Mouse (Mus musculus) forebrain, embryonic 11.5 days (tissue): ENCODE results near the gene Slc39a7. TPM values are rescaled to one million over a fixed set of nuclear protein-coding genes. Genes with fewer than 3 reads are reported as not detected.
A peak's percentile ranks its signal among the peaks of the same experiment; 100 is the strongest.
"Not testable (repeated sequence)": the region's sequence is repeated elsewhere in the genome, so short reads cannot be mapped to it uniquely, and the experiment has no call there.

Experiments used
- ATAC-seq: fragments of 200-750 bp; cut with Nextera tagmentation; replicated peaks from 2 replicates; pipeline ENCODE4 v1.8.0; 2017; ENCODE audit warnings: moderate TSS enrichment; ENCODE audit not compliant: low FRiP score
- DNase-seq: peaks from one replicate; pipeline ENCODE4 v3.0.0-alpha.2; 2017; ENCODE audit warnings: low spot score
- H3K27ac ChIP-seq: fragments of 300-500 bp; sonication (generic); 2 replicates; pipeline ENCODE4 v1.5.1; 2014; ENCODE audit warnings: low read depth, low read length
- H3K27me3 ChIP-seq: fragments of 300-500 bp; sonication (generic); 2 replicates; pipeline ENCODE4 v1.6.1; 2014; ENCODE audit warnings: mild to moderate bottlenecking, low read length, mixed read lengths; ENCODE audit not compliant: control insufficient read depth, insufficient read depth
- H3K36me3 ChIP-seq: fragments of 300-500 bp; sonication (generic); 2 replicates; pipeline ENCODE4 v1.6.1; 2014; ENCODE audit warnings: mild to moderate bottlenecking, low read length, moderate library complexity, mixed read lengths; ENCODE audit not compliant: control insufficient read depth, insufficient read depth
- H3K4me1 ChIP-seq: fragments of 300-500 bp; sonication (generic); replicated peaks from 2 replicates; pipeline ENCODE4 v1.6.1; 2014; ENCODE audit warnings: low read length, mixed read lengths; ENCODE audit not compliant: control insufficient read depth, insufficient read depth
- H3K4me2 ChIP-seq: fragments of 300-500 bp; sonication (generic); 2 replicates; pipeline ENCODE4 v1.6.1; 2014; ENCODE audit warnings: low read depth, mild to moderate bottlenecking, low read length, moderate library complexity, mixed read lengths; ENCODE audit not compliant: severe bottlenecking
- H3K4me3 ChIP-seq: fragments of 300-500 bp; sonication (generic); 2 replicates; pipeline ENCODE4 v1.5.1; 2014; ENCODE audit warnings: low read depth, low read length
- H3K9ac ChIP-seq: fragments of 300-500 bp; sonication (generic); 2 replicates; pipeline ENCODE4 v1.6.1; 2014; ENCODE audit warnings: low read length
- H3K9me3 ChIP-seq: fragments of 300-500 bp; sonication (generic); 2 replicates; pipeline ENCODE4 v1.6.1; 2016; ENCODE audit warnings: low read length, mixed read lengths; ENCODE audit not compliant: control insufficient read depth
- WGBS: fragments of 180-500 bp; shearing (Covaris S2); extraction: QIAGEN DNeasy Blood & Tissue Kit; methylation state at CpG from one replicate; pipeline ENCODE4 v1.1.7; 2014; 5-methylcytosine and 5-hydroxymethylcytosine counted together
- microRNA counts: library from miRNA; unstranded; fragments of <30 nt; microRNA quantifications from one replicate; lab custom pipeline; 2015
- microRNA-seq: library from miRNA; unstranded; fragments of <30 nt; microRNA quantifications from one replicate; pipeline ENCODE4, GENCODE M21; 2016; ENCODE audit not compliant: insufficient number of aligned reads
- polyA plus RNA-seq: library from polyadenylated mRNA; unstranded; fragments of >200 nt; fragmentation: Nextera tagmentation; extraction: Ambion mirVana; gene quantifications from 2 replicates; pipeline ENCODE4 v1.2.1, GENCODE M21; 2014

Slc39a7 gene
- polyA plus RNA-seq, 1 experiment from 2014 or later: 99.6 TPM

- H3K4me3 ChIP-seq: peak overlapping the region; percentile 39; the same call in 1 of the 2 replicates
- peaks cover 28% of the 10 kb centered on the region for H3K27me3 ChIP-seq
- H3K36me3 ChIP-seq, H3K27ac ChIP-seq, H3K9me3 ChIP-seq, H3K9ac ChIP-seq, H3K4me1 ChIP-seq, ATAC-seq: not testable (repeated sequence)
- peak; percentile 80 for DNase-seq
- 10% methylated on average over 8 of the region's 8 CpGs for WGBS
- peak overlapping the region; percentile 62; the same call in 1 of the 2 replicates for H3K4me2 ChIP-seq
Observed at GRCm38 (mm10) chr17:33982136-33982535, 49.3 kb downstream of the Slc39a7 start.

- not testable (repeated sequence) for H3K4me1 ChIP-seq, H3K36me3 ChIP-seq, H3K9me3 ChIP-seq
- peak overlapping the region; percentile 62 for H3K4me2 ChIP-seq
- peak overlapping the region; percentile 57 for H3K9ac ChIP-seq
- DNase-seq (peak; percentile 93), ATAC-seq (peak; percentile 95)
- peaks cover 30% of the 10 kb centered on the region for H3K27me3 ChIP-seq
- H3K4me3 ChIP-seq: peak overlapping the region; percentile 39
- WGBS: 1% methylated on average over 27 of the region's 27 CpGs
- peak overlapping the region; percentile 76; the same call in 1 of the 2 replicates for H3K27ac ChIP-seq
Observed at GRCm38 (mm10) chr17:33981192-33981909, 50.1 kb downstream of the Slc39a7 start.

- no peaks in the 10 kb centered on the region for H3K36me3 ChIP-seq
- 0 out of 2 replicates have a peak, but pooled peaks have one; percentile 14 for ATAC-seq
- no peak overlapping the region for H3K27ac ChIP-seq
- peaks cover 8% of the 10 kb centered on the region; the same call in 1 of the 2 replicates for H3K4me1 ChIP-seq
- H3K9ac ChIP-seq: no peak overlapping the region
- DNase-seq: no peak
- WGBS: 82% methylated on average over 19 of the region's 19 CpGs
- no peaks in the 10 kb centered on the region for H3K9me3 ChIP-seq
- no peak overlapping the region for H3K4me3 ChIP-seq
- H3K4me2 ChIP-seq: no peak overlapping the region; the same call in 1 of the 2 replicates
- peaks cover 31% of the 10 kb centered on the region for H3K27me3 ChIP-seq
Observed at GRCm38 (mm10) chr17:33980181-33981035, 51.1 kb downstream of the Slc39a7 start.

- Histone ChIP-seq H3K9me3 (no peaks in the 10 kb centered on the region), H3K27ac (no peak overlapping the region), H3K36me3 (no peaks in the 10 kb centered on the region), H3K27me3 (peaks cover 31% of the 10 kb centered on the region), H3K9ac (no peak overlapping the region), H3K4me2 (no peak overlapping the region), H3K4me3 (no peak overlapping the region), H3K4me1 (peaks cover 8% of the 10 kb centered on the region; the same call in 1 of the 2 replicates)
- 74% methylated on average over 6 of the region's 6 CpGs for WGBS
- DNase-seq (no peak), ATAC-seq (no peak)
Observed at GRCm38 (mm10) chr17:33979512-33980050, 51.9 kb downstream of the Slc39a7 start.

- ATAC-seq: no peak
- no peaks in the 10 kb centered on the region for H3K9me3 ChIP-seq
- peak overlapping the region; percentile 31 for H3K4me3 ChIP-seq
- H3K9ac ChIP-seq: peak overlapping the region; percentile 20
- H3K4me1 ChIP-seq: peaks cover 8% of the 10 kb centered on the region; the same call in 1 of the 2 replicates
- no peak overlapping the region for H3K27ac ChIP-seq
- peaks cover 31% of the 10 kb centered on the region for H3K27me3 ChIP-seq
- no peaks in the 10 kb centered on the region for H3K36me3 ChIP-seq
- WGBS: under 1% methylated on average over 15 of the region's 17 CpGs
- peak overlapping the region; percentile 54 for H3K4me2 ChIP-seq
- no peak for DNase-seq
Observed at GRCm38 (mm10) chr17:33978631-33979031, 52.9 kb downstream of the Slc39a7 start.

MicroRNA genes within 50 kb of the gene (microRNA counts, 519-probe panel; counts per million panel counts)
- microRNA mmu-miR-219 (lab: Ali Mortazavi, UCI): 31.2 counts per million

Small RNA genes within 50 kb of the gene (microRNA-seq; reads per million reads assigned to microRNA genes)
- gene Mir219a-1: not detected
- not detected for gene Mir219c

Other genes starting within 250 kb of the Slc39a7 start
- gene Angptl4, start 249.9 kb downstream of the Slc39a7 start, polyA plus RNA-seq: 16.6 and 20.9 TPM in 2 replicates
- gene Kank3, start 221.2 kb downstream of the Slc39a7 start, polyA plus RNA-seq: 30.4 and 31.1 TPM in 2 replicates
- gene Rps28, start 207.1 kb downstream of the Slc39a7 start, polyA plus RNA-seq: 758 and 759 TPM in 2 replicates
- 374 and 400 TPM in 2 replicates for gene Ndufa7, start 207.1 kb downstream of the Slc39a7 start, polyA plus RNA-seq
- gene Cd320, start 188.6 kb downstream of the Slc39a7 start, polyA plus RNA-seq: 62.9 and 74.6 TPM in 2 replicates
- not detected in 2 replicates for gene Gm7029, start 157.8 kb downstream of the Slc39a7 start, polyA plus RNA-seq
- gene Kifc1, start 141.0 kb downstream of the Slc39a7 start, polyA plus RNA-seq: 16.0 and 20.4 TPM in 2 replicates
- gene Platr17, start 126.5 kb downstream of the Slc39a7 start, polyA plus RNA-seq: 0.24 TPM in 1 of 2 replicates, not detected in the other
- gene Daxx, start 122.3 kb downstream of the Slc39a7 start, polyA plus RNA-seq: 68.2 and 73.8 TPM in 2 replicates
- 13.9 and 15.5 TPM in 2 replicates for gene Tapbp, start 115.8 kb downstream of the Slc39a7 start, polyA plus RNA-seq
- 13.0 and 14.9 TPM in 2 replicates for gene Zbtb22, start 115.8 kb downstream of the Slc39a7 start, polyA plus RNA-seq
- 48.0 and 51.5 TPM in 2 replicates for gene Rgl2, start 102.1 kb downstream of the Slc39a7 start, polyA plus RNA-seq
- gene Pfdn6, start 91.3 kb downstream of the Slc39a7 start, polyA plus RNA-seq: 202 and 214 TPM in 2 replicates
- gene Wdr46, start 91.0 kb downstream of the Slc39a7 start, polyA plus RNA-seq: 42.6 and 47.2 TPM in 2 replicates
- gene B3galt4, start 80.2 kb downstream of the Slc39a7 start, polyA plus RNA-seq: 4.0 and 4.3 TPM in 2 replicates
- gene Vps52, start 75.9 kb downstream of the Slc39a7 start, polyA plus RNA-seq: 44.0 and 46.8 TPM in 2 replicates
- 1,265 and 1,326 TPM in 2 replicates for gene Rps18, start 75.7 kb downstream of the Slc39a7 start, polyA plus RNA-seq
- 35.7 and 40.1 TPM in 2 replicates for gene H2-K1, start 31.3 kb downstream of the Slc39a7 start, polyA plus RNA-seq
- 7.5 and 8.3 TPM in 2 replicates for gene Ring1, start 7.0 kb downstream of the Slc39a7 start, polyA plus RNA-seq
- gene H2-Ke6, start 3.6 kb downstream of the Slc39a7 start, polyA plus RNA-seq: 81.7 and 101 TPM in 2 replicates
- gene Rxrb, start 130 bp upstream of the Slc39a7 start, polyA plus RNA-seq: 32.8 and 40.3 TPM in 2 replicates
- 1.3 and 1.7 TPM in 2 replicates for gene Col11a2, start 7.8 kb upstream of the Slc39a7 start, polyA plus RNA-seq
- 0.17 and 0.25 TPM in 2 replicates for gene H2-Oa, start 60.7 kb upstream of the Slc39a7 start, polyA plus RNA-seq
- 7.2 and 8.2 TPM in 2 replicates for gene H2-DMa, start 87.9 kb upstream of the Slc39a7 start, polyA plus RNA-seq
- 152 and 163 TPM in 2 replicates for gene Brd2, start 91.0 kb upstream of the Slc39a7 start, polyA plus RNA-seq
- 0.15 TPM in 1 of 2 replicates, not detected in the other for gene H2-DMb2, start 111.6 kb upstream of the Slc39a7 start, polyA plus RNA-seq
- 0.15 and 0.87 TPM in 2 replicates for gene H2-DMb1, start 121.4 kb upstream of the Slc39a7 start, polyA plus RNA-seq
- gene Tap1, start 155.9 kb upstream of the Slc39a7 start, polyA plus RNA-seq: 1.6 and 1.7 TPM in 2 replicates
- 0.99 and 1.6 TPM in 2 replicates for gene Psmb9, start 156.1 kb upstream of the Slc39a7 start, polyA plus RNA-seq
- 1.5 and 1.6 TPM in 2 replicates for gene Psmb8, start 166.0 kb upstream of the Slc39a7 start, polyA plus RNA-seq
- gene Tap2, start 171.8 kb upstream of the Slc39a7 start, polyA plus RNA-seq: 0.11 and 0.41 TPM in 2 replicates
- gene H2-Ob, start 207.2 kb upstream of the Slc39a7 start, polyA plus RNA-seq: not detected in 2 replicates
- gene H2-Ab1, start 226.0 kb upstream of the Slc39a7 start, polyA plus RNA-seq: 3.0 and 3.6 TPM in 2 replicates